Mouse (Mus musculus) erythroid progenitor cell, adult 5-6 weeks (primary cell): Measurements from ENCODE around the gene Cfap69. TPM values are rescaled to one million over a fixed set of nuclear protein-coding genes. Genes with fewer than 3 reads are reported as not detected.

Source experiments
- total RNA-seq, 2 experiments: library from RNA; stranded (forward) in 1 of 2; stranded (reverse) in 1 of 2; fragments of 150-400 nt in 1 of 2; fragments of 186-747, 209-891 nt in 1 of 2; gene quantifications; 2 replicates each; pipeline versions ENCODE4 v1.2.3 to v1.2.4; 2015 to 2017; ENCODE audit warnings: low replicate concordance in 2 of 2

The Cfap69 gene
- total RNA-seq, 2 experiments from 2014 or later: not detected

Other genes starting within 250 kb of the Cfap69 start
- gene Cdk14, start 243.9 kb downstream of the Cfap69 start, total RNA-seq (2015; ENCODE audit: low replicate concordance): 0.72 and 2.5 TPM in 2 replicates
- gene Cdk14, start 243.9 kb downstream of the Cfap69 start, total RNA-seq (2017; ENCODE audit: low replicate concordance): 1.0 TPM in 1 of 2 replicates, not detected in the other
- gene 1700015F17Rik, start 185.1 kb downstream of the Cfap69 start, total RNA-seq (2015; ENCODE audit: low replicate concordance): not detected in 2 replicates
- not detected in 2 replicates for gene 1700015F17Rik, start 185.1 kb downstream of the Cfap69 start, total RNA-seq (2017; ENCODE audit: low replicate concordance)
- not detected in 2 replicates for gene Cldn12, start 149.3 kb downstream of the Cfap69 start, total RNA-seq (2015; ENCODE audit: low replicate concordance)
- gene Cldn12, start 149.3 kb downstream of the Cfap69 start, total RNA-seq (2017; ENCODE audit: low replicate concordance): 0.77 and 0.83 TPM in 2 replicates
- 8.6 and 9.6 TPM in 2 replicates for gene Gtpbp10, start 104.7 kb downstream of the Cfap69 start, total RNA-seq (2015; ENCODE audit: low replicate concordance)
- 0.98 and 9.4 TPM in 2 replicates for gene Gtpbp10, start 104.7 kb downstream of the Cfap69 start, total RNA-seq (2017; ENCODE audit: low replicate concordance)
- gene Gm8773, start 90.4 kb downstream of the Cfap69 start, total RNA-seq (2015; ENCODE audit: low replicate concordance): not detected in 2 replicates
- gene Gm8773, start 90.4 kb downstream of the Cfap69 start, total RNA-seq (2017; ENCODE audit: low replicate concordance): not detected in 2 replicates
- not detected in 2 replicates for gene Steap2, start 30.3 kb upstream of the Cfap69 start, total RNA-seq (2015; ENCODE audit: low replicate concordance)
- gene Steap2, start 30.3 kb upstream of the Cfap69 start, total RNA-seq (2017; ENCODE audit: low replicate concordance): not detected in 2 replicates
- gene Steap1, start 85.1 kb upstream of the Cfap69 start, total RNA-seq (2015; ENCODE audit: low replicate concordance): not detected in 2 replicates
- not detected in 2 replicates for gene Steap1, start 85.1 kb upstream of the Cfap69 start, total RNA-seq (2017; ENCODE audit: low replicate concordance)